Mouse (Mus musculus) right cerebral cortex, adult 2 months (tissue): ENCODE measurements around the gene Sh3bp4.

ENCODE experiments used
- DNase-seq, 2 experiments: peaks; one replicate each; pipeline ENCODE4 v3.0.0; 2021 to 2022; ENCODE audit warnings: low spot score in 2 of 2

Gene Sh3bp4

DNA sequence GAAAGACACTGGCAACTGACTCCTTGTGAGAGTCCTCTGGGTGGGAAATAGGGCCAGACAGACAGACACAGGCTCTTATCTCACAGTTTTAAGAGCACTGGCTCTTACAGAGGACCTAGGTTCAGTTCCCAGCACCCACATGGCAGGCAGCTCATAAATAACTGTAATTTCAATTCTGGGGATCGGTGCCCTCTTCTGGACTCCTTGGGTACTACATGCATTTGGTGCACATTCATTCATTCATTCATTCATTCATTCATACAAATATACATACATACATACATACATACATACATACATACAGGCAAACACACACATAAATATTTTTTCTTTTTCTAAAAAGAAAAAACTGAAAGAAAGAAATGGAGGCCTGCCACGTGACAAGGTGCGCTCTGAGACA lies 56.9 kb downstream of the Sh3bp4 start:
- no peak for DNase-seq

DNA sequence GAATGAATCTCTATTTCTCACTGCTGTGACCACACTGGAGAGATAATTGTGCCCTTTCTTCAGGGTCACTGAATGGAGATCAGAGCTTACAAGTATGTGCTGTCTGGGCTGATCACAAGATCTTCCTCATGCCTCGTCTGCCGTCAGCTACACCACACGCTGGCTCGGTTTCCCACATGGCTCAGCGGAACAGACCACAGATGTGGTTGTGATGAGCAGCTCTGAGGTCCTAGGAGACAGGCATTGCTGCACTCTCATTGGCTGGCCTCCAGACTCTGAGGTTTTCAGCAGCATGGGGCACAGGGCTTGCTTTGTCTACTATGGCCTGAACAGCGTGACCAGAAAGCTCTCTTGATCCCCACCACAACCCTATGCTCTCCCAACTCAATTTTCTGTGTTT lies 60.2 kb downstream of the Sh3bp4 start:
- no peak for DNase-seq

DNA sequence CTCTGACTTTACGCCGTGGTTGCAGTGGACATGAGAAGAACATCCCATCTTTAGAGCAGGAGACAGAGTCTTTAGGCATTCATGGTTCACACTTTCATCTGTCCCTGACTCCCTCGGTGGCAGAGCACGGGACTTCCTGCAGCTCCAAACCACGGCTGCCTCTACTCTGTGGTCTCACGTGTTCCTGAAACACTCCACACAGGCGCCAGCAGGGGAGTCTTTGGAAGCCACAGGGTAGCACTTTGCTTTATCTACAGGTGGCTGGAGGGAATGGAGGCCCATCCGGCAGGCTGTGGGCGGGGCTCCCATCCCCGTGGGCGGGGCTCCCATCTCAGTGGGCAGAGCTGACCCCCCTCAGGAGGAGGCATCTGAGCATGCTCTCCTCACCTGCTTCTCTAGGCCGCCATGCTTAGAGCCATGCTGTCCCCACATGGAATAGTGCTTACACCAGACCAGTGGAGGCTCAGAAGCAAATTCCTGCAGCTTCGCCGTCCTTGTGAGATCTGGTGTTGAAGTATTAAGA lies 60.9 kb downstream of the Sh3bp4 start:
- DNase-seq, result no peak

DNA sequence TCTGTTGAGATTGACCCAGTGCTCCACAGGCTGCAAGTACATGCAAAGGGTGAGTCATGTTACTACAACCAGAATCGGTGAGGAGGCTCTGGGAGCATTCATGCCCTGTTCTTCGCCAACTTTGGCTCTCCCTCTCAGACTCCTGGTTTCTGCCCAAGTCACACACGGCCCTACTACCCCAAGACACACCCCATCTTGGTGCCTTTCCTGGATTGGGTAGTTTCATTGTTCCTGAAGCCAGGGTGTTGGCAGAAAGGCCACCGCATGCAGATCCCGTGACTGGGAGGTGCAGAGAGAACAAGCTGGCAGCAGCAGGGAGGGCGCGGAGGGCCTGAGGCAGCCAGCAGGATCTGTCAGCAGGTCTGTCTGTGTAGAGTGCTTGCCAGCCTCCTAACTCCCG lies 61.5 kb downstream of the Sh3bp4 start:
- no peak for DNase-seq

DNA sequence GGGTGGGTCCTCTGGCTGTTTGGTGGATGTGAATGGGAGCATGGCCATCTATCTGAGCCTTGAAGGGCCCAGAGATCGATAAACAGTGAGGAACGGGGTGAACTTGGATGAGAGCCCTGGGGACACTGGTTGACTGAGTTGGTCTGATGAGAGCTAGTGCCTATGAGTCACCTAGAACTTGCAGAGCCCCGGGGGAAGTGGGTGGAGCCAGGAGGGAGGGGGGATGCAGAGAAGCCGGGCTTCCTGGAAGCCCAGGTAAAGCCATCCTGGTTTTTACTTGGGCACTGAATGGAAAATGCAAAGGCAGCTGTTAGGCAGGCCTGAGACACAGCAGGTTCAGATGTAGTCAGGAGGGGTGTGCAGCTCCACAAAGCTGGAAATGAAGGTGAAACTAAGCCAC lies 63.1 kb downstream of the Sh3bp4 start:
- DNase-seq, result no peak

DNA sequence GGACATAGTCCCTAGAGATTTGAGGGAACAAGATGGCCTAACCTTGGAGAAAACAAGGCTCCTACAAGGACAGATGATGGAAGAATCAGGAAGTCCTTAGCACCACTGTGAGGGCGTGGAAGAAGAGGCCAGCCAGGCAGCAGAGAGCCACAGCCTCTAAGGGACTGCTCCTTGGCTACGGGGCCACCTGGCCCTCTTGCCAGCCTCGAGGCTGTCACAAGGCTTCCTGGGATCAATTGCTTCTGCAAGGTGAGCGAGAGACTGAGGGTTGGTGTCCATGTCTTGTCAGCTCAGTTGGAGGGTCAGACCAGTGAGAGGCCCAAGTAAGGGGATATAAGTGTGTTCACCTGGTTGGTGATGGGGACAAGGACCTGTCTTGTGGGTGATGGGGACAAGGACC lies 63.5 kb downstream of the Sh3bp4 start:
- no peak for DNase-seq

DNA sequence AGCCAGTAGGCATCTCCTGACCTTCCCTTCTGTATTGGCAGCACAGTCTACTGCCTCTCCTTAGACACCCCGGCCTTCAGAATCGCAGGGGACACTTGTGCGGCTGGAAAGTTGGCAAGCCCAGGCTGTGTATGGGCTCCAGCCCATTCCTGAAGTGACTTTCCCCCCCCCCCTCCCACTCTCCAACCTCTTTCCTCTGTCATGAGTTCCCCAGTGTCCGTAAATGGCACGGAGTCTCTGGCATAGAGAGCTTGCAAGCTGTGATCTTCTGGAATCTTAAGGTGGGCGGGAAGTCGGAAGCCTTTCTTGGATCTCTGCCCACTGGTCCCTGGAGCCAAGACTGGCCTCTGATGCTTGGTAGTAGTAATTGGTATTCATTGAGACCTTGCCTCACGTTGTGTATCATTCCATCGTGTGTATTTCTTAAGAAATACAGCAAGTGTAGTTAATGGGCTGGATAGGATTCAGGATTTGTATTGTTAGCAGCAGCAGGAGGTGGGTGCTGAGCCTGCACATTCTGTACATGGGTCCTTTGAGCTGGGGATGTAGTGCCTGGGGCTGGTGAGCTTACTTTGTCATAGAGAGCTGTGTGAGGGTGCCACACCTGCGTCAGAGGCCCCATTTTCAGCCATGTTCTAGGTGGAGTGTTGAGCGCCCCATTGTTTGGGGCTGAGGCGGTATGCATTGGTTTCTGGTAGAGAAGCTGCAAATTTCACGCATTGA lies 66.0 kb downstream of the Sh3bp4 start:
- peak; percentile 26 to 50 for DNase-seq

DNA sequence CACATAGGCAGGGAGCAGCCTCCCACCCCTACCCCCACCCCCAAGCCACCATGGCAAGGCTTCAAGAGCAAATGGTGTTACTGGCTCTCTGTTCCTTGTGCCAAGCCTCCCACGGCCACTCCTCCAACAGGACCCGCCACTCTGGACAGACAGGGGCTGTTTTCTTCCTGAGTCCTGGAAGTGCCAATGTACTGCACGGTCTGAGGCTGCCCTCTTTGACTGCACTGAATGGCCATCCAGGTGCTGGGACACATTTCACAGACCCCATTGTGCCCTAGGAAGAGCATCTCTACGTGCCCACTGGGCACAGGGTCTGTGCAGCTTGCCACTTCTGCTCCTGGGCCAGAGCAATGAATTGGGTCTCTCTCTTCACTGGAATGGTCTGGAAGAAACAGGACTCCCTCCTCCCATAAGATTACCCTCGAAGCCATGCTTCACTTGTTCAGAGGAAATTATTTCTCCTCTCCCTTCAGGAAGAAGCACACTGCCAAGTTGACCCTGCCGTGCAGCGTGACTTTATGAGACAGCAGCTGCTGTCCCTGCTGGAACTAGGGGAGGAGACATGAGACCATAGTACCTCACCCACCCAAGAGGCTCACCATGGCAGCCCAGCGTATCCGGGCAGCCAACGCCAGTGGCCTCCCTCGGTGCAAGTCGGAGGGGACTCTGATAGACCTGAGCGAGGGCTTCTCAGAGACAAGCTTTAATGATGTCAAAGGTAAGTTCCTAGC lies 67.0 kb downstream of the Sh3bp4 start:
- no peak for DNase-seq

DNA sequence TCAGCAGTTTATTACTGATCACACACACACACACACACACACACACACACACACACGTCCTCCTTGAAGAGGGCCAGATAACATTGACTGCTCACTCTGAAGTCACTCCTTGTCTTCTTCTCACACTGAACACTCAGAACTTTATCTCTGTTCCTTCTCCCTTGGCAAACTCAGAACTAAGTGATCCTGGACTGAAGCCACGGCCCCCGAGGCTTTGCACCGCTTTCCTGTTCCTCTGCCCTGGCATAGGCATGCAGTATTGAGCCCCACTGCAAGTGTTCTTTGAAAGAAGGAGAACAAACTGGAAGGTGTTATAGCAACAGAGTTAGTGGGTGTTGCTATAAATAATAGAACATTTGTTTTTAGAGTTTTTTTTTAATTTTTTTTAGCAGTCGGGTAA lies 68.1 kb downstream of the Sh3bp4 start:
- DNase-seq, result peak; percentile 41 to 55

DNA sequence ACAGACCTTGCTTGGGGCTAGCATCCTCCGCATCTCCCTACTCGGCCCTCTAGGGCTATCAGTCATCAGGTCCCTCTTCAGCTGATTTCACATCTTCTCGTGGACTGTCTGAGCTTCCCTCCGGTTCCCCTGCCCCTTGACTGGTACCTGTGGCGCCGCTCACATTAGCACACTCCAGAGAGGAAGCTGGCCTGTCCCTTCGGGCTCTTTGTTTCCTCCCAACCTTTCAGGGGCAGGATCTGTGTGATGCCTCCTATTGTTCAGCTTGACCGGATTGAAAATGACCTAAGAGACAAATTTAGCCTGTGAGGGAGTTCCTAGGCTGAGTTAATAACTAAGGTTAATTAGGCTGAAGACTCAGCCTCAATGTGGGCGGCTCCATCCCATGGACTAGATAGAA lies 69.9 kb downstream of the Sh3bp4 start:
- no peak for DNase-seq

DNA sequence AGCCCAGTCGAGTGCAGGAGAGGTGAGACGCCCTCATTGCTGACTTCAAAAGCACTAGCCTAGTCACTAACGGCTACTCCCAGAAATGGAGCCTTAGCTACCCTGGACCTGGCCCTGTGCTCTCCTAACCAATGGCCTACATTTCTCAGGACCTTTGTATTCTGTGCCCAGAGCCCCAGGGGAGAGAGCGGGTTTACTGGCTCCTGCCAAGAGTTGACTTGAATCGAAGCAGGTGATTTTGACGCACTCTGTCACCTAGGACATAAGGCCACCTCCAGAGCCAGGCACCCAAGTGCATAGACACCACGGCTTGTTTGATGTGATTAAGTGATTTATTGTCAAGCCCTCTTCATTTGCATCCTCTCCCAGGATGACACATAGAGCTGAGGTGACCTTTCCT lies 80.9 kb downstream of the Sh3bp4 start:
- DNase-seq, result no peak

DNA sequence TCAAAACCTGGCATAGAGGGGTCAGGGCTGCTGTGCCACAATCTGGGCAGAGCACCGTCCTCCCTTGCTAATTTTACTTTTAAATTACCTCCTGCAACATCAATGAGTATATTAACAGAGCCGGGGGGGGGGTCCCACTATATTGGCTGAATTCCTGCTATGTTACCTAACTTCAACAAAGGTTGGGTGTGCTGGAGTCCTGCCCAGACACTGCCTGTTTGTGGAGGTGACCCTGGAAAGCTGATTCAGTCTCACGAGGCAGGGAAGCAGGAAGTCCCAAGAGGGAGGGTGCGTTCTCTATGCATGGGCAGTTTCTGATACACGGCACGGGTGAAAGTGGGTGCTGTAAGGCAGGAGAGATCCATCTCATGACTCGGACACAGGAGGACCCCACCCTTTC lies 82.4 kb downstream of the Sh3bp4 start:
- DNase-seq, result no peak

DNA sequence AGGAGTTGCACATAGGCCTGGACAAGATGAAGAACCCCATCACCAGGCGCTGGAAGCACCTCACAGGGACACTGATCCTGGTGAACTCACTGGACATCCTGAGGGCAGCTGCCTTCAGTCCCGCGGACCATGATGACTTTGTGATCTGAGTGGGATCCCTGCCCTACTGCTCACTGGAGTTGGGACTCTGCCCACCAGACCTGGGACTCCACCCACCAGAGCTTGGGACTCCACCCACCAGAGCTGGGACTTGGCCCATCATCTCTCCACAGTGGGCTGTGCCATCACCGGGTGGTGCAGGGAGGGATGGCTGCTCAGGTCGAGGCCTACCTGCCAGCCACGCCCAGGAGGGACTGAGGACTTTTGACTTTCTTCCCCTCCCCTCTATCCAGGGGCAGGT lies 83.0 kb downstream of the Sh3bp4 start:
- DNase-seq, result no peak

DNA sequence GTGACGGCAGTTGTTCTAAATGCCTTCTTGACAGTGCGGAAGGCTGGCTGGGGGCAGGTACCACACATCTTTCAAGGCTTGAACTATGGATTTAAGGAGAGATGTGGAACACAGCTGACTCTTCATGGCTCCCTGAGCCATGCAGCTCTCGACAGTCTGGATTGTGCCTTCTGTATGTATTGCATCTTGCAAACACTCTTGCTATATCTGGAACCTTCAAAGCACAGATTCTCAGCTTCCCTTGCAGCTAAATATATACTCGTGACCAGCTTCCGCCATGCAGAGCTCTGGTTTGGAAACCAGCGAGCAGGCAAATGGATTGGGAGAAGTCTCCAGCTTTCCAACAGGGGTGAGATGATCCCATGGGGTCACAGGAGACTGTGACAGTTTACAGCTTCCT lies 93.3 kb downstream of the Sh3bp4 start:
- peak in 1 of 2 experiments; percentile 33 for DNase-seq

DNA sequence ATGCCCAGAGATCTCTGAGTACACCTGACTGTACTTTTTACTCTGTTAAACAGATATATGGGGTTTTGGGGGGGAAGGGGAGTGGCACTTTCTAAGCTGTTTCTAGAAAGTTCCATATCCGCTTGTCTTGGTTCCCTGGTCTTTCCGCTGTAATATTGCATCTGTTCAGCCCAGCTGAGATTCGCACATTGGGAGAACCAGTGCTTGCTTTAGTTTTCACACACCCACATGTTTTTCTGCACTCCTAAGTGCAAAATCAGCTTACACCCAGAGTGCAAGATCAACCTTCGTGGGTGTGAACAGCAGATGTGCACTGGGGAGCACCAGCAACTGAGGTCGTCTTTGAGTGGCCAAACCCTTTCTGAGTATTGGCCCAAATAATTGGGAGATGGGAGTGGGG lies 94.1 kb downstream of the Sh3bp4 start:
- peak; percentile 19 to 51 for DNase-seq

DNA sequence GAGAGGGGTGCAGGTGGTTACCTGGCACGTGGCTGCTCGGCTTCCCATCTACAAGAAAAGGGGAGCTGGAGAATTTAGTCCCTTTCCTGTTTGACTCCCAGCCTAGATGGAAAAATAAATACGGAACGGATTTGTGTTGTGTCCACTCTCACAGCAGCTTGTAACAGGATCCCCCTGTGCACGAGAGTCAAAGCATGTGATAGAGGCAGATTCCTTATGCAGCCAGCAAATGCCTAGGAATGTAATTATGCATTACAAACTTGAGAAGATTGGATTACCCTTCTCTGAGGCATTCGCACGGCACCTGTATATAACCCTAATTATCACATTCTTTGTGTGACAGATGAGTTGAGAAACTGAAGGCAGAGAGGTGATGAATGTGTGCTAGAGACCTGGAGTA lies 94.5 kb downstream of the Sh3bp4 start:
- peak in 1 of 2 experiments; percentile 24 for DNase-seq

DNA sequence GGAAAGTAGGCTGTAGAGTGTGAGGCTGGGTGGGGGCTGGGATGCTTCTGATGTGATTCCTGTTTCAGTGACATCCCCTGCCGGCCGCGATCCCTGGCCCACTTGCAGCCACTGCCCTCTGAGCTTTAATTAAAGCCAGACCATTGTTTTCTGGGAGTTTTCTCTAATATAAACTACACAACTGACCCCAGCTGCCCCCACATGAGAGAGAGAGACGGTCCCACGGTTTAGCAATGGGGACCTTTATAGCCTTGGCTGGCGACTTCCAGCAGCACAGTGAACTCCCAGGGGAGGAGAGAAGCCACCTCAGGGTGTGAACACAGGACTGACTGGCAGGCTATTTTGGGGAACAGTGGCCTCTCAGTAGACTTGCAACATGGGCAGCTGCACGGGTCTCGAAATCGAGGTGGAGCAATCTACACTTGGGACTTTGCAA lies 96.6 kb downstream of the Sh3bp4 start:
- DNase-seq, result no peak

DNA sequence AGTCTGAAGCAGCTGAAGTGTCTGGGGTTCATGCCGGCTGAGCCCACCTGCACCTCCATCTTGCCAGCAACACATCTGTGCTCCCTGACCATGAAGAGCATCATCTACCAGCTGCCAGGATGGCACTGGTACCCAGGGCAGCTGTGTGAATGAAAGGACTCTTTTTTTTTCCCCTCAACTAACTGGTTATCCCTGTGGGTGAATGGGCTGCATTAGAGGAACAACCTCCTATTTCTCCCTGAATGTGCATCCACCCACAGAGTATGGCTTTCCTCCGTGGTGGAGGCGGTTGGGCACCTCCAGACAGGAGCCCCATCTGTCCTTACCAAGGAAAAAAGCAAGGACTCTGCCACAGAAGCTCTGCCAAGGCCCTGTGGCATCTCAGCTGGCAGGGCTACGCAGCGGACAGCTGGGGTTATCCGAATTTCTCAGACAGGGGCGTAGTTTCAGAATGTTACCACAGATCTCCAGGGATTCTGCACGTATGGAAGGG lies 101.1 kb downstream of the Sh3bp4 start:
- peak; percentile 44 to 53 for DNase-seq

DNA sequence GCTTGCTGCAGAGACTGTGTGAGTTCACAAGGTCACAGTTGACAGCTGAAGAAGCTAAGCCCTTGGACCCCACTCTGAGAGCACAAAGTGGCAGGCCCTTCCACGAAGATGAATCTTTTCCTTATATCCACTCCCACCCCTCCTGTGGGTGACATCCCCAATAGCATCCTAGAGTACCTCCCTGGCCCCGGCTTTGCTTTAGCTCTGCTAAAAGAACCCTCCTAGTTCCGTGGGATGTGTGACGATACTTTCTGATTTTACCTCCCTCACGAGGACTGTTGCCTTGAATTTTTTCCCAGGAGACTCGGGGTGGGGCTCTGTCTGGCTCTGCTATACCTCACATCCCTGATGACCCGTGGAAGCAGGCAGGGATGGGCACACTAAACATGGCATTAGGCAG lies 104.4 kb downstream of the Sh3bp4 start:
- DNase-seq, result no peak

DNA sequence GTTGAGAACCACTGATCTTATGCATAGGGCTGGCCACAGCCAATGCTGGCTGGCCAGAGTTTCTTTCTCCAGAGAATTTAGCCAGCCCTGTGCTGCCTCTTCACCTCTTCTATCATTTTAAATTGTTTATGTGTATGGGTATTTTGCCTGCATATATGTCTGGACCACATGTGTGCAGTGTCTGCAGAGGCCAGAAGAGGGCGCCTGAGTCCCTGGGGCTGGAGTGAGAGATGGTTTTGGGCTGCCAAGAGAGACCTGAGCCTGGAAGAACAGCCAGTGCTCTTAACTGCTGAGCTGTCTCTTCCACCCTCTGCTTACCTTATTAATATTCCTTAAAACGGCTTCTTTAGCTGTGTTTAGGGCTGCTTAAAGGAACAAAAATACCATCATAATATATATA lies 105.1 kb downstream of the Sh3bp4 start:
- DNase-seq, result no peak

DNA sequence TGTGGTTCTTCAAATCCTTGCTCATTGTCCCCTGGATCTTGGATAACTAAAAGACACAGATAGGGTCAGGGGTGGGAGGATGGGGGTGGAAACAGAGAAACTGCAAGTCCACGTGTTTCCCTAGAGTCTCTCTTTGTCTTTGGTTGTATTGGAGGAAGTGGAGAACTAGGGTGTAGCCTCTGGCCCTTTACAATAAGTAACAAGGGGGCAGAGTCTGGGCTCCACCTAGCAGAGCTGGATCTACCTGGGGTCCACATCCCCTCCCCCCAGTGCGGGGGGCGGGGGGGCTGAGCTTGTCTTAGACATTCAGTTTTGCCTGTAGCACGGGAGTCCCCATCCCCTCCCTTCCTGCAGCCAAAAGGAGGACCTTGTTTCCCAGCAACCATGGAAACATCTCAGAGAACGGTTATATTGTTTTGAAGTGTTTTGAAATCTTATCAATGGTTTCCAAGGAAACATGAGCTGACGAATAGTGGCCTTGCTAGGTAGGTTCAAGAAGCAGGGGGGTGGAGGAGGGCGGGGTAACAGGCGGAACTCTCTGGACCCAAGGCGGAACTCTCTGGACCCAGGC lies 113.1 kb downstream of the Sh3bp4 start:
- no peak for DNase-seq

DNA sequence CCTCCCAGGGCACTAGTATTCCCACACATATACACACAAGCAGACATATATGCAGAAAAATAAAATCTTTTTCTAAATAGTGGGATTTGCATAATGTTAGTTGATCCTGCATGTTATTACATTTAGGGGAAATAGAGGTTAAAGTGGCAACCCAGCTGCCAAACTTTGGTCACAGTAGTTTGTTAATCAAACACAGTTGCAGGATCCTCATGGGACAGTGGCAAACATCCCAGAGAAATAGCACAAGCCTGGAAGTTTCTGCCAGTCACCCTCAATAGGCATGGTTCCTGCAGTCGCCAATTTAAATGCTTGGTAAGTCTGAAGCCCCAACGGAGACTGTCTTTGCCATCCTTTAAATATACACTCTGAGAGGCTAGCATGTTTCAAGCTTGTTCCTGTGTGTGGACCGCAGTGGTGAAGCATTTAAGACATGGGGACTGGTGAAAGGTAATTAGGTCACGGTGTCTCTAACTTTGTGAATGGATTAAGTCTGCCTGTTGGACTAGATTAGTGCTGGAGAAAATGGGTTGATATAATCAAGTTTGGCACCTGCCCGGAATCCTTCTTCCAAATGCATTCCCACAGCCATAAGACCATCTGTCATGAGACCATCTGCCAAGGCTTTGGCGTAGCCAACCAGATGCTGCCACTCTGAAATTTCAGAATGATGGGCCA lies 114.0 kb downstream of the Sh3bp4 start:
- peak in 1 of 2 experiments; percentile 42 for DNase-seq
